Mouse (Mus musculus) megakaryocyte, embryonic 14.5 days (primary cell): ENCODE measurements around the gene Clic4.

ENCODE experiments used
- FLI1 ChIP-seq: IDR thresholded peaks from 2 replicates; pipeline ENCODE4 v1.6.1; 2012; ENCODE audit warnings: low read length, inconsistent platforms, mixed read lengths
- GATA1 ChIP-seq: IDR thresholded peaks from 3 replicates; pipeline ENCODE4 v1.6.1; 2012; ENCODE audit warnings: mixed read lengths, low read length, inconsistent platforms, borderline replicate concordance

- TF ChIP-seq GATA1 (no peak), FLI1 (no peak)
These were observed 103.1 kb downstream of the Clic4 start for GRCm38 (mm10) chr4:135169501-135169900.
